Mouse (Mus musculus): ENCODE data around the gene Defb30.
A peak's percentile ranks its signal among the peaks of the same experiment; 100 is the strongest.

Gene Defb30

DNA sequence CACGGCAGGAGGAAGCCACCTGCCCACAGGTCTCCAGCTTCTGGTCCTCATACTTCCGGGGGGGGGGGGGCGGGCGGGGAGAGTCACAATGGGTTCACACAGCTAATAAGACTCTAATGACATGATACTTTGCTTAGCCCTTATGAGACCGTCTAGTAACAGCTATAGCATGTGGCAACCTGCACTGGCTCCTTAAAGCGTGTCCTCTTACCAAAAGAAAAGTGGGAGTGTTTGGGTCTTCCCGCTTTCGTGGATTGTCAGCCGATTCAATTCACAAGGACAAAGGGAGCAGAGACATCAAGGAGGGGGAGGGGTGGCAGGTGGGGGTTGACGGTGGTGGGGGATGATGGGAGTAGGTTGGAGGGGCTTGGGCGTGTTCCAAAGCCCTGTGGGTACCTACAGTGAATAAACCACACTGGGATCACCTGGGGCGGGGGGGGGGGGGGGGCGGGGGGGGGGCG, at the start of gene Defb30:
Gene Defb30, minus strand, starts transcription at position 51 of the 461 bp plus-strand sequence.
- DNase-seq (ENCODE audit: low spot score in 2 of 2), result no peak

DNA sequence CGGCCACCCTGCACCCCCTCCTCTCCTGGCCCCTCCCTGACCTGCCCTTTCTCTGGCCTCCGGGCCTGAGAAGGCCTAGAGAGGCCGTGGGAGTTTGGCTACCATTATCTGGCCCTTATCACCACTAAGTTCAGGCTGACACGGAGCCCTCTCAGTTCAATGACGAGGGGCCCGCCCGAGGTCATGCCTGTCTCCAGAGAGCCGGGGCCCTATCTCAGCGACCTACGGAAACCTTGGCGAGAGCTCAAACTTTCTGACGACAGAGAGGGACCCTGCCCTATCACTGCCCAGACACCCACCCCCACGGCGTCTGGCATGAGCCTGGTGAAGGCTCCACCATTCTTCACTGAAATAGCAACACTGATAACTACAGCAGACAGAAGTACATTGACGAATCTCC, 17.9 kb upstream of the Defb30 start:
- DNase-seq (ENCODE audit: low spot score in 2 of 2), result no peak

DNA sequence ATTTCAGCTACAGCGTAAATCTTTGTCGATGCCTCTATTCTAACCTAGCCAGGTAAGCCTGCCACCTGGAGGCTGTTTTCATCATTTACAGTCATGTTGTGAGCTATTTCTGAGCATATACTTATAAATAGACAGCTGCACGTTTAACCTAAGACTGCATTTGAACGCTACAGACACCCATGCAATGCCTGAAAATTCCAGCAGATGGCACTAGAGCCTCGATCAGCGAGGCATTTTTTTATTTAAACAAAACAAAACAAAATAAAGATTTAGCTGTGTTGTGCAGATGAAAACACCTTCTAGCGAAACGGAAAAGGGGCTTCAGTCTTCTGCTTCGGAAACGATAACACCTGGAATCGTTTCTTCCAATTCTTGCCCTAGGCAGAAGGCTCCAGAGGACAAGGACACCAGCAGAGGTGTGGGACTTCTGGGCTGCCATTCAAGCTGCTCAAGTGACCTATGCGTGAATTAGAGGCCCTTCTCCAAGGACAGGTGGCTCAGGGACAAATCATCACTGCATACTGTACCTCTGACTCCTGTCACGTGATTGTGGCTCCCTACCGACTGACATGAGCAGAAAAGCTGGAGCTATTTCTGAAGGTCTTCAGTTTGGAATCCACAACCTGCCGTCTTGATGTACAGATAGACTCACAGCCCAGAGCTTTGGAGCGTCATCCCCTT, 17.0 kb upstream of the Defb30 start:
- peak; percentile 30 to 53 for DNase-seq (ENCODE audit: low spot score in 2 of 2)

DNA sequence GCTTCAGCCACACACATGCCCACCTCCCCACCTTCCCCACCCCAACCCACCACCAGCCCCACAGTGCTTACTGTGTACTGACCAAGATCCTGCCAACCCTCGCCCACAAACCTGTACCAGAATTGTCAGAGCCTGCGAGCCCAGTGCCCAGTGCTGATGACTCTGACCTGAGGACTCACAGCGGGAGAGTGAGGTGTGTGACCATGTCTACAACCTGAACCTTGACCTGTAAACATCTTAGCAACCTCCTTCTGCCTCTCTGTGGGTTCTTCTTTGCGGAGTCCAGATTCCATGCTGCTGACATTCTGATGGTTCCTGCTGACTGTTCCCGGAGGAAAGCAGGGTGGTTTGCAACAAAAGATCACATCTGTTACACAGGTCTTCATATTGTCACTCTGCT, 15.6 kb upstream of the Defb30 start:
- no peak for DNase-seq (ENCODE audit: low spot score in 2 of 2)

DNA sequence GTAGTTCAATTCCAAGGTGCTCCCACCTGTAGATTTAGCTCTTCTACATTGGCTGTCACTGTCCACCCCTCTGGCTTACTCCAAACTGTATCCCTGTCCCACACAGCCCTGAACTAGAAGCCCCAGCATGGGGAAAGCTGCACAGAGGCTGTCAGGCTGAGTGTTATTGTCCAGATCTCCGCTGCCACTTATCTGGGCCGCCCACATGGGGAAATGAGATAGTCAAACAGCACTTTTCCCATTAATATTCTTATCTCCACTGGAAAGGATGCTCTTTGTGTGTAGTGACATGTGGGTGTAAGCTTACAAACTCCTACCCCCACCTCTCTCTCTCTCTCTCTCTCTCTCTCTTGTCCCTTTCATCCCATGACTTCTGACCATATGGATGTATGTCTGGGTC, 12.4 kb upstream of the Defb30 start:
- DNase-seq (ENCODE audit: low spot score in 2 of 2), result no peak

DNA sequence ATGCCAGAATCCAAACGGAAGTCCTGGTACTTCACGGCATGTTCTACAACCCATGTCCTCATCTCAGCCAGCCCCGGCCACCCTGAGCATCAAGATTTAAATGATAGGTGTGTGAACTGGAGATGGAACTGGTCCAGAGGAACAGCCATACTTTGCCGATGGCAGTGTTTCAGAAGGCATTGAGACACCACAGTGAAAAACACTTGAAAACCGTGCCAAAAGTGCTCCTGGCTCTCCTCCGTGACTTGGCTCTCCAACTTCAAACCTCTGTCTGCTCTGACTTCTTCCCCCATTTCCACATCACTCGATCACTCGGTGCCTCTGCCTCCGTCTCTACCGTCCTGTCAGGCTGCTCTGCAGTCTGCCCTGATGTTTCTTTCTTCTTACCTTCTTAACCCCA, 10.6 kb upstream of the Defb30 start:
- DNase-seq (ENCODE audit: low spot score in 2 of 2), result no peak

DNA sequence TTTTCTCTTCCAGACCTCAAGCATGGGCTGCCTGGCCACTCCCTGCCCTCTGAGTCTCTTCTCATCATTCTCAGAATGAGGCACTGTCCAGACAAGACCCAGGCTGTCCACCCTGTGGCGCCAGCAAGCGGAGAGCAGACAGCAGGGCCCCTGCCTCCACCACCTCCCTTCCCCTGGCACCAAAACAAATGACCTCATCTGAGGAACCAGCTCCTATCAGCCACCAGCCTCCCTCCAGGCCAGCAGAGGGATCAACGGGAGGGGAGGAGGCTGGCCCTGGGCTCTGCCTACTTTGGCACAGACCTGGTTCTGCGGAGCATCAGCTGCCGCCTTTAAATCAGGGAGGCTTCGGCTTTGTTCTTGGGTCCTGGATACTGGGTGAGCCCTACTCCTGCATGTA, 5.0 kb upstream of the Defb30 start:
- DNase-seq (ENCODE audit: low spot score in 2 of 2), result no peak

DNA sequence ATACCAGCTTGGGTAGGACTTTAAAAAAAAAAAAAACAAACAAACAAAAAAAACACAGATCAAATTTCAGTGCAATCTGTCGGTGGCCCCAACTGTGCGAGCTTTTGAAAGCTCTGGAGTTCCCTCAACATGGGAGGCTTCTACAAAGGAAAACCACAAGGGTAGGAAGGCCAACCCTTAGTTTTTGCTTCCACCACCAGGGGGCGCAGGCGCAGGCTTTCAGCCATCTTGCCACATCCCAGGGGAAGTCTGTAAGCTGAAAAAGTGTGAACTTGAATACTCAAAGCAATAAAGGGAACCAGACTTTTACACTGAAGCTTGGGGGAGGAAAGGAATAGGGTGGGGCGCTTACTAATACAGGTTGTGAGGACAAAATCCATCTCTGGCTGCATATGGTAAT, 1.0 kb upstream of the Defb30 start:
- peak; percentile 11 to 44 for DNase-seq (ENCODE audit: low spot score in 2 of 2)

DNA sequence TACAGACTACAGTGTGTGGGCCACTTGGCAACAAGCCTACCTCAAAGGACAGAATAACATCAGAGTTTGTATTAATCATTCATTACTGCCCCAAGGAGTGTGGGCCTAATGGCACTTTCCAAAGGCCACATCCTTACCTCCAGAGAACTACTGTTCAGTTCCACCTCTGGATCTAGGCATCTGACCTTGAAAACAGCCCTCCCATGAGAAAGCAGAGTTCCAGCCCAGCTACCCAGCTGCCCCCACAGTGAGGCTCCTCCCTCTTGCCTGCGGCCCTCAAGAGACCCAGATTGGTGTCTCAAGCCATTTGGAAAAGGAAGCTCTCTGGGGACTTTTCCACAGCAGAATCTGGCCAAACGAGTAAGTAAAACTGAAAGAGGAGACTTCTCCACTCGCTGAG, 3.1 kb downstream of the Defb30 start, which contains the start of gene Defb42:
Gene Defb42, plus strand, starts transcription at position 301 of the 400 bp plus-strand sequence.
- DNase-seq (ENCODE audit: low spot score in 2 of 2), result no peak

DNA sequence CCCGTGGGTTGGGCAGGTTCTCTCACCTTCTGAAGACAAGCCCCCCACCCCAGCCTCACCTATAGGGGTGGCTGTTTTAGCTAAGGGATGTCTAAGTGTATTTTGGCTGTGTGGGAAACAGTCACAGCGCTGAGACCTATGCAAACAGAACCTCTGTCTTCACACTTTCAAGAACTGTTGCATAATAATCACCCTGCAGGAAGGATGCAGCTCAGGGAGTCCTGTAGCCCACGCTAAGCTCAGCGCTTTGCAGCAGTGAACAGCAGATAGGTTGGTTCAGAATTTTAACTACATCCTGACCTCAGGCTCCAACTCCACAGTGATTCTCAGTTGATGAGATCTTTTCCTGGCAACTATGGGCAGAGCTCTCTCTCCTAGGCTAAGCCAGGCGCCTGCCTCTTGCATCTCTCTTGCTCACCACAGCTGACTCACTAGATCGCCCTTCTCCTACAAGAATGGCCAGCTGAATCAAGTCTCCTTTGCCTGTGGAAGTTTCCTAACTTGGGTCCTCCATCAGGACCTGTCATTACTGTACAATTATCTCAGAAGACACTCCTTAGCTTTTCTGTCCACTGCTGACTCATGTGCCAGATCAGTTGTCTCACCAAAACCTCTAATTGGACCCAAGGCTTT, 29.1 kb downstream of the Defb30 start:
- DNase-seq (ENCODE audit: low spot score in 2 of 2), result no peak

DNA sequence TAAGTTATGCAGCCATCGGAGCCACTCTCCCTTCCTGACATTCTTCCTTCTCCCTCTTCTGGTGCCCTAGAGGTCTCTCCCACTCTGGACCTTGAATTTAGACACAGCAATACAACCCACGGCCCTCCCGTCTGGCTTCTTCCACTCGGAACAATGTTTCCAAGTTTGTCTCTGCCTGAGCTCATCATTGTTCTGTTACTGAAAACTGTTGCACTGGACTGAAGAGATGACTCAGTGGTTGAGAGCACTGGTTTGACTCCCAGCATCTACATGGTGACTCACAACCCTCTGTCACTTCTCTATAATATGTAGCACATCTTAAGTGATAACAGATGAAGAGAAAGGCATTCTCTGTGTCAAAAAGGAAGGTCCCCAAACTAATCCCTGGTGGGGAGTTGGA, 35.1 kb downstream of the Defb30 start:
- DNase-seq (ENCODE audit: low spot score in 2 of 2), result no peak

DNA sequence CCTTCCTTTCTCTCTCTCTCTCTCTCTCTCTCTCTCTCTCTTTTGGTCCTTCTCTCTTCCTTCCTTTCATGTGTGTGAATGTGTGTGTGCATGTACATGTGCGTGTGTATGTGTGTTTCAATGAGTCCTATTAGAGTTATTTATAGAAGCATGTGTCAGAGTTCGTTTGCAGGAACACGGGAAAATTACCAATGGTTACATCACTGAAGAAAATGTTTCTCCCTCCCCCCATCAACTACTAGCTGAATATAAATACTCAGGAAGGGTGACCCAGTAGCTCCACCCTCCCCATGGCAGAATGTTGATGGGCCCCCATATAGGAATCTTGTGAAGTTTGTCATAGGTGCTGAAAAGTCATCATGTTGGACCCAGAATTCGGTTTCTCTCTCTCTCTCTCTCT, 36.7 kb downstream of the Defb30 start:
- no peak for DNase-seq (ENCODE audit: low spot score in 2 of 2)

DNA sequence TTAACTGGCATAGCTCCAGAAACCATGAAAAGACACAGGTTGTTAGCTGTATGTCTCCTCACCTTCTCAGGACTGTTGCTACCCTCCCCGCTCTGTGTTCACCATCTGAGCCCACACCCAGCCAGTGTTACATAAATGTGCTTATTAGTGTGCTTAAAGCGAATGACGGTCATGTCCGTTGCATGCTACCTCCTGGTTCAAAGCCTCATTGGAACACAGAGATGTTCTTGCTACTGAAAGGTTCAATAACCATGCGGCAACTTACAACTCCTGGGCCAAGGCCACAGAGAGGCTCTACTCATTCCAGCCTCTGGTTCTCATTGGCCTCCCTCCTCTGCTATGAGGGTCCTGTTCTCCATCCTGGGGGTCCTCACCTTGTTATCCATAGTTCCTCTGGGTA, 38.3 kb downstream of the Defb30 start, which contains the start of gene Defb43:
Gene Defb43, plus strand, starts transcription at position 301 of the 400 bp plus-strand sequence.
- DNase-seq (ENCODE audit: low spot score in 2 of 2), result no peak

DNA sequence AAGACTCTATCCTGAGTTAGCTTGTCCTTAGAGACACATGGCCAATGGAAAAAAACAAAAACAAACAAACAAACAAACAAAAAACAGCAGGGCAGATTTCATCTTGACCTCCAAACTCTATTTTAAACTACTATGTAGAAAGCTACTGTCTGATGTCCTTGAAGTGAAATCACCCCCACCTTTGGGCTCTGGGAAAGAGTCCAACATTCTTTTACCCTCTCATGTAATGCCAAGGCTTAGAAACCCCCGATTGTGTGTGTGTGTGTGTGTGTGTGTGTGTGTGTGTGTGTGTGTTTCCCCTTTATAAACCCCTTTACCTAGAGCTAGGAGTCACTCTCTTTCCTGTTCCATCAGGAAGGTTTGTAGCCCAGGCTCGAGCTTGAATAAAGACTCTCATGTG, 47.2 kb downstream of the Defb30 start:
- no peak for DNase-seq (ENCODE audit: low spot score in 2 of 2)

DNA sequence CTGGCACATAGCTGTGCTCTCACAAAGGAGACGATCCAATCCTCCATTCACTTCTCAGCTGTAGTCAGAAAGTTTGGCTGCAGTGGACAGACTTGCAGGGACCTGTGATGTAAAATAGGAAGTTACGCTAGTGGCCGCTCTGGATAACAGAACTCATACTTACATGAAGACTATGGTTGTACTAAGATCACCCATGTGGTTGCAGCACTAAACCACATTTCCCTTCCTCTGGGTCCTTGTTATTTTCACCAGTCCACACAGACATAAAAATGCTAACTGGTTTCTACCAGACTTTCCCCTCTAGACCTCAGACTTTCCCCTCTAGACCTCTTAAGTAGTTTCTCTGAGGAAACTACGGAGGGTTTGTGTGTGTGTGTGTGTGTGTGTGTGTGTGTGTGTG, 50.8 kb downstream of the Defb30 start:
- DNase-seq (ENCODE audit: low spot score in 2 of 2), result no peak

DNA sequence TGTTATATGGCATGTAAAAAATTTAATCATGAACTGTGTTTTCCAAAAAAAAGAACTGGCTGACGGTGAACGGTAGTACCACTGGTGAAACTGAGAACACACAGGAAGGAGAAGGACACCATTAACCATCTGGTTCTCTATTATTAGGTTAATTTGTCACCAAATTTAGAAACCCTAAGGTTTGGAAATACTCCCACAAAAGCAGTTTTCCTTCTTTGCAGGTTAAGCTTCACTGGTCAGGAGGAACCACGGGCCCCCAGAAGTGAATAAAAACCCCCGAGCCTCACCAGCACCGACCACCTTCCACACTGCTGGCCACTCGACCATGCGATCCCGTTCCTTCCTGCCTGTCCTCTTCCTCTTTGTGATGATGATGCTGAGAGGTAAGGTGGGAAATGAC, 52.0 kb downstream of the Defb30 start, which contains the start of gene Defb47:
Gene Defb47, plus strand, starts transcription at position 301 of the 400 bp plus-strand sequence.
- no peak for DNase-seq (ENCODE audit: low spot score in 2 of 2)

DNA sequence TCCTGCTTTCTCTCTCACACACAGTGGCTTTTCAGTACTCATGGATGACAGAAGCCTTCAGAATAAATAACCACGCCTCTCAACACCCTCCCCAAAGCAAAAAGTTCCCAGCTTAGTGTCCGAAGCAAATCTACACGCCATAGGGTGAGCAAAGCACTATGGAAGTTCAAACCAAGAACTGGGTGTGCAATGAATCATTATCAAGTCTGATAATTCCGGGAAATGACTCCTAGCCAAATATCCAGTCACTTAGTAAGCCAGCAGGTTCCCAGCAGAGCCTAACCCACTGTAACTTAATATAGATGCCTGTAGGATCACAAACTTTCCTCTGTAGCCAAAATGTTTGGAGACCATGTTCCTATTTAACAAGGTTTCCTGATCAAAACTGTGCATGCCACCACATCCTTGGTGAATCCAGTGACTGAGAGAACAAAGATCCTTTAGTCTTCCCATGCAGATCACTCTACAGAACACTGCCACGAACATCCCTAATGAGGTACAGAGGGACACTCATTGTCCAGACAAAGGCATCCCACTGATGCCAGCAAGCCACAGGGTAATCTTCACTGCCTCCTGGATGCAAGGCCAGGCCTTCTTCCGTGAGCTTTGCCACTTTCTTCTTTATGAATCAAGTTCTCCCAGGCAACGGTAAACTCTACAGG, 57.8 kb downstream of the Defb30 start:
- no peak for DNase-seq (ENCODE audit: low spot score in 2 of 2)

DNA sequence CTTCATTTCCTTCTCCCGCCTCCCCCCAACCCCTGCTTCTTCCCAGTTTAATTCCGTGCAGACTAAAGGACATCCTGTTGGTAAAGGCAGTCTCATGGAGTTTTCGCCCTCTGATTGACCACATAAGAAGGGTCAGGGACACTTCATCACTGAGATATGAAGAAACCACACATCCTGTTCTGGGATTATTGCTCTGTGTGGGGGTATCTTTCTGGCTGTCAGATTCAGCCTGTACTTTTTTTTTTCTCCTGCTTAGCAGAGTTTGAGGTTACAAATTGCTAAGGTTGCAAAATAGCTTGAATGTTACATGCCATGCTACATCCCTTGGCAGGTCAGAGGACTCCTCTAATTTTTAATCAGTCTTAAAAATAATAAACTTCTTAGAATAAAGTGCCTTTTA, 58.5 kb downstream of the Defb30 start:
- no peak for DNase-seq (ENCODE audit: low spot score in 2 of 2)

DNA sequence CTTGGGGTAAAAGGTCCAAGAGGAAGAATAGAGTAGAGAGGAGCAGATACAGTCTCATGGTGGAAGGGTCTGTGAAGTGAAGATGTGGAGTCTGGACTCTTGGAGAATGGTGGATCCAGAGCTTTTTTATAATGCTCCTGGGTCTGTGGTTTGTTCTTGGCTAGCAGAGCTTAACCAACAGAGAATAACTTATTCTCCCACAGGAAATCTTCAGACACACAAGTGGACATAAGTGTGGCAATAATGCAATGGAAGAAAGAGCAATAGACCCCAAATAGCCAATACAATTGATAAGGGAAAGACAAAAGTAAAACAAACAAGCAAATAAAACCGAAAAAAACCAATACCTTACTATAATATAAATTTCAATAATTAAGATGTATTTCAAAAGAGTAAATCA, 65.3 kb downstream of the Defb30 start, which contains the start of gene Defb48:
Gene Defb48, minus strand, starts transcription at position 101 of the 400 bp plus-strand sequence.
- no peak for DNase-seq (ENCODE audit: low spot score in 2 of 2)
